Mouse (Mus musculus): Measurements from ENCODE around the gene Gan.

DNA sequence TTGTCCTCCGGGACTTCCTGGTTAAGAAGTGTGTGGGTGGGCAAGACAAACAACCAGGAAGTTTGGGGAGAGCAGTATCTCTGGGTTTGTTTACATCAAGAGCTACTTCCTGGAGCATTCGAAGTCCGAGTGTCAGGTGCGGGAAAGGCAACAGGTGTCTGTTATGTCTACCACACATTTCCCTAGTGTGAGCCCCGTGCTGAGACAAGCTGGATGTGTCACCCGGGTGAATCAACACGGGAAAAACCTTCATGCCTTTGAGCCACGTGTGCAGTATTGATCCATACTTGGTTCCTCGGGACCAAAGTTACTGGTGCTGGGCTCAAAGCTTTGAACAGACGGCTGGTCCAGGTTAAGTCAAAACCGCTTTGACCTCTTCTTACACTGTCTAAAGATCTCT is 20.6 kb upstream of the Gan start:
- TF ChIP-seq CTCF (IDR thresholded peaks at IDR 0.05; ENCODE audit: low read depth) (no peak), EP300 (IDR thresholded peaks at IDR 0.05; ENCODE audit: low read depth) (no peak)
